Mouse (Mus musculus): ENCODE measurements around the gene Baz2a. TPM values are rescaled to one million over a fixed set of nuclear protein-coding genes. Genes with fewer than 3 reads are reported as not detected.

Gene Baz2a
- total and polyA plus RNA-seq, 3 experiments = 5.4 to 34.0 (median 12.8) TPM

DNA sequence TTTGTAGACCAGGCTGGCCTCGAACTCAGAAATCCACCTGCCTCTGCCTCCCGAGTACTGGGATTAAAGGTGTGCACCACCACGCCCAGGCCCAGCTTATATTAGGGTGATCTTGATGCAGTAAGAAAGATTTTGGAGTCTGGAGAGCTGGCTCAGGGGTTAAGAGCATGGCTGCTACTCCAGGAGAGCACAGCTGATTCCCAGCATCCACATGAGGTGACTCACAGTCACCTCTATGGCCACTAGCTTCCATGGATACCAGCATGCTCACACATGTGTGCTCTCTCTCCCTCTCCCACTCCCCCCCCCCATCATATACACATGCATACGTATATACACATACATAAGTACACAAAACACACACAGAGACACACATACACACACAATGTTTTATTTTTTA lies 85.9 kb downstream of the Baz2a start:
- dilution Hi-C loops (cut with MboI; ENCODE audit: extremely low pct_ligation_motif_present, extremely low pct_unique_long_range_greater_than_20kb, low sequenced_read_pairs) = no loop called here
- Histone ChIP-seq H3K79me2 (replicated peaks; ENCODE audit: control insufficient read depth, extremely low read depth, insufficient read depth, poor library complexity, severe bottlenecking) (peaks cover 7% of the 10 kb centered on the region; the same call in 1 of the 2 replicates), H3K4me1 (ENCODE audit: control insufficient read depth in 1 of 2, insufficient read depth in 2 of 2) (peaks cover 3 to 23% of the 10 kb centered on the region in 2 experiments; a peak in 3 of 4 replicates), H3K27me3 (replicated peaks) (no peaks in the 10 kb centered on the region), H3K4me3 (replicated peaks in 1 of 3; ENCODE audit: low read depth in 2 of 3, low read length in 2 of 3, poor library complexity in 1 of 3) (no peak overlapping the region), H3K4me2 (ENCODE audit: insufficient read depth, low read depth, poor library complexity, severe bottlenecking) (no peak overlapping the region), H3K27ac (ENCODE audit: insufficient read depth, low read depth) (no peak overlapping the region), H3K36me3 (replicated peaks in 1 of 2; ENCODE audit: control insufficient read depth in 1 of 2, insufficient read depth in 1 of 2, low read length in 1 of 2) (no peaks in the 10 kb centered on the region), H3K9me3 (replicated peaks; ENCODE audit: low read length) (no peaks in the 10 kb centered on the region), H3K9ac (ENCODE audit: insufficient read depth, low read depth) (no peak overlapping the region)
- TF ChIP-seq NELFE (IDR thresholded peaks at IDR 0.05; ENCODE audit: low read depth, low read length) = no peak
- TF ChIP-seq SIN3A (IDR thresholded peaks at IDR 0.05; ENCODE audit: low read length) = no peak
- TF ChIP-seq ELF1 (IDR thresholded peaks at IDR 0.05; ENCODE audit: low read depth, low read length) = no peak
- DNase-seq (ENCODE audit: extremely low read depth) = no peak
- in situ Hi-C loops (cut with MboI; ENCODE audit: low pct_ligation_motif_present, low pct_unique_long_range_greater_than_20kb, low sequenced_read_pairs) = loop anchor here (25.0 kb wide), 1 partner anchor 240 kb away; no protein-coding TSS in a partner anchor

Other genes starting within 250 kb of the Baz2a start
Only the 20 nearest of the 21 such genes appear.
- gene Rdh19, start 241.6 kb upstream of the Baz2a start, total RNA-seq (2012; rRNA removed) = not detected in 2 replicates
- gene Rdh19, start 241.6 kb upstream of the Baz2a start, total RNA-seq (2014; rRNA removed) = not detected in 2 replicates
- gene Rdh19, start 241.6 kb upstream of the Baz2a start, polyA plus RNA-seq (2012; ENCODE audit: insufficient read length, low read depth) = not detected in 2 replicates
- gene Rdh16f2, start 225.1 kb upstream of the Baz2a start, total RNA-seq (2012; rRNA removed) = not detected in 2 replicates
- not detected in 2 replicates for gene Rdh16f2, start 225.1 kb upstream of the Baz2a start, total RNA-seq (2014; rRNA removed)
- gene Rdh16f2, start 225.1 kb upstream of the Baz2a start, polyA plus RNA-seq (2012; ENCODE audit: insufficient read length, low read depth) = not detected in 2 replicates
- not detected in 2 replicates for gene Rdh7, start 202.8 kb upstream of the Baz2a start, total RNA-seq (2012; rRNA removed)
- gene Rdh7, start 202.8 kb upstream of the Baz2a start, total RNA-seq (2014; rRNA removed) = not detected in 2 replicates
- not detected in 2 replicates for gene Rdh7, start 202.8 kb upstream of the Baz2a start, polyA plus RNA-seq (2012; ENCODE audit: insufficient read length, low read depth)
- not detected in 2 replicates for gene Sdr9c7, start 193.1 kb upstream of the Baz2a start, total RNA-seq (2012; rRNA removed)
- gene Sdr9c7, start 193.1 kb upstream of the Baz2a start, total RNA-seq (2014; rRNA removed) = not detected in 2 replicates
- gene Sdr9c7, start 193.1 kb upstream of the Baz2a start, polyA plus RNA-seq (2012; ENCODE audit: insufficient read length, low read depth) = not detected in 2 replicates
- gene Hsd17b6, start 84.0 kb upstream of the Baz2a start, total RNA-seq (2012; rRNA removed) = 0.08 TPM in 1 of 2 replicates, not detected in the other
- not detected in 2 replicates for gene Hsd17b6, start 84.0 kb upstream of the Baz2a start, total RNA-seq (2014; rRNA removed)
- gene Hsd17b6, start 84.0 kb upstream of the Baz2a start, polyA plus RNA-seq (2012; ENCODE audit: insufficient read length, low read depth) = not detected in 2 replicates
- 69.5 and 79.6 TPM in 2 replicates for gene Prim1, start 76.4 kb upstream of the Baz2a start, total RNA-seq (2012; rRNA removed)
- 151 and 171 TPM in 2 replicates for gene Prim1, start 76.4 kb upstream of the Baz2a start, total RNA-seq (2014; rRNA removed)
- 101 and 102 TPM in 2 replicates for gene Prim1, start 76.4 kb upstream of the Baz2a start, polyA plus RNA-seq (2012; ENCODE audit: insufficient read length, low read depth)
- 1,257 and 1,396 TPM in 2 replicates for gene Naca, start 56.0 kb upstream of the Baz2a start, total RNA-seq (2012; rRNA removed)
- 1,670 and 1,798 TPM in 2 replicates for gene Naca, start 56.0 kb upstream of the Baz2a start, total RNA-seq (2014; rRNA removed)
- gene Naca, start 56.0 kb upstream of the Baz2a start, polyA plus RNA-seq (2012; ENCODE audit: insufficient read length, low read depth) = 1,330 and 1,397 TPM in 2 replicates
- gene Ptges3, start 32.6 kb upstream of the Baz2a start, total RNA-seq (2012; rRNA removed) = 124 and 176 TPM in 2 replicates
- 196 and 210 TPM in 2 replicates for gene Ptges3, start 32.6 kb upstream of the Baz2a start, total RNA-seq (2014; rRNA removed)
- 247 and 274 TPM in 2 replicates for gene Ptges3, start 32.6 kb upstream of the Baz2a start, polyA plus RNA-seq (2012; ENCODE audit: insufficient read length, low read depth)
- 1,695 and 1,781 TPM in 2 replicates for gene Atp5b, start 8.3 kb upstream of the Baz2a start, total RNA-seq (2012; rRNA removed)
- gene Atp5b, start 8.3 kb upstream of the Baz2a start, total RNA-seq (2014; rRNA removed) = 1,737 and 1,775 TPM in 2 replicates
- gene Atp5b, start 8.3 kb upstream of the Baz2a start, polyA plus RNA-seq (2012; ENCODE audit: insufficient read length, low read depth) = 1,504 and 1,607 TPM in 2 replicates
- gene Rbms2, start 88.7 kb downstream of the Baz2a start, total RNA-seq (2012; rRNA removed) = 9.4 and 9.8 TPM in 2 replicates
- gene Rbms2, start 88.7 kb downstream of the Baz2a start, total RNA-seq (2014; rRNA removed) = 8.5 and 9.1 TPM in 2 replicates
- gene Rbms2, start 88.7 kb downstream of the Baz2a start, polyA plus RNA-seq (2012; ENCODE audit: insufficient read length, low read depth) = 36.6 and 48.2 TPM in 2 replicates
- 1.8 and 2.2 TPM in 2 replicates for gene Gls2, start 102.9 kb downstream of the Baz2a start, total RNA-seq (2012; rRNA removed)
- gene Gls2, start 102.9 kb downstream of the Baz2a start, total RNA-seq (2014; rRNA removed) = 1.9 and 2.0 TPM in 2 replicates
- gene Gls2, start 102.9 kb downstream of the Baz2a start, polyA plus RNA-seq (2012; ENCODE audit: insufficient read length, low read depth) = 0.86 and 1.8 TPM in 2 replicates
- gene Spryd4, start 120.2 kb downstream of the Baz2a start, total RNA-seq (2012; rRNA removed) = 24.2 and 32.4 TPM in 2 replicates
- 48.8 and 50.2 TPM in 2 replicates for gene Spryd4, start 120.2 kb downstream of the Baz2a start, total RNA-seq (2014; rRNA removed)
- 38.6 and 39.2 TPM in 2 replicates for gene Spryd4, start 120.2 kb downstream of the Baz2a start, polyA plus RNA-seq (2012; ENCODE audit: insufficient read length, low read depth)
- gene Mip, start 134.3 kb downstream of the Baz2a start, total RNA-seq (2012; rRNA removed) = not detected in 2 replicates
- not detected in 2 replicates for gene Mip, start 134.3 kb downstream of the Baz2a start, total RNA-seq (2014; rRNA removed)
- not detected in 2 replicates for gene Mip, start 134.3 kb downstream of the Baz2a start, polyA plus RNA-seq (2012; ENCODE audit: insufficient read length, low read depth)
- 47.2 and 51.5 TPM in 2 replicates for gene Timeless, start 140.5 kb downstream of the Baz2a start, total RNA-seq (2012; rRNA removed)
- gene Timeless, start 140.5 kb downstream of the Baz2a start, total RNA-seq (2014; rRNA removed) = 31.7 and 38.6 TPM in 2 replicates
- gene Timeless, start 140.5 kb downstream of the Baz2a start, polyA plus RNA-seq (2012; ENCODE audit: insufficient read length, low read depth) = 65.9 and 80.3 TPM in 2 replicates
- 0.30 and 0.80 TPM in 2 replicates for gene Apon, start 162.5 kb downstream of the Baz2a start, total RNA-seq (2012; rRNA removed)
- gene Apon, start 162.5 kb downstream of the Baz2a start, total RNA-seq (2014; rRNA removed) = 0.62 and 1.2 TPM in 2 replicates
- 0.80 and 1.7 TPM in 2 replicates for gene Apon, start 162.5 kb downstream of the Baz2a start, polyA plus RNA-seq (2012; ENCODE audit: insufficient read length, low read depth)
- gene Apof, start 177.1 kb downstream of the Baz2a start, total RNA-seq (2012; rRNA removed) = 1.0 and 1.3 TPM in 2 replicates
- 0.63 and 0.66 TPM in 2 replicates for gene Apof, start 177.1 kb downstream of the Baz2a start, total RNA-seq (2014; rRNA removed)
- gene Apof, start 177.1 kb downstream of the Baz2a start, polyA plus RNA-seq (2012; ENCODE audit: insufficient read length, low read depth) = 0.99 and 1.1 TPM in 2 replicates
- 12.5 and 14.6 TPM in 2 replicates for gene Stat2, start 179.0 kb downstream of the Baz2a start, total RNA-seq (2012; rRNA removed)
- 2.7 and 3.3 TPM in 2 replicates for gene Stat2, start 179.0 kb downstream of the Baz2a start, total RNA-seq (2014; rRNA removed)
- gene Stat2, start 179.0 kb downstream of the Baz2a start, polyA plus RNA-seq (2012; ENCODE audit: insufficient read length, low read depth) = 11.6 and 12.5 TPM in 2 replicates
- 1.2 and 3.6 TPM in 2 replicates for gene Il23a, start 207.2 kb downstream of the Baz2a start, total RNA-seq (2012; rRNA removed)
- 0.32 and 0.41 TPM in 2 replicates for gene Il23a, start 207.2 kb downstream of the Baz2a start, total RNA-seq (2014; rRNA removed)
- gene Il23a, start 207.2 kb downstream of the Baz2a start, polyA plus RNA-seq (2012; ENCODE audit: insufficient read length, low read depth) = 0.30 and 0.49 TPM in 2 replicates
- gene Pan2, start 211.8 kb downstream of the Baz2a start, total RNA-seq (2012; rRNA removed) = 8.1 and 11.0 TPM in 2 replicates
- 9.4 and 10.6 TPM in 2 replicates for gene Pan2, start 211.8 kb downstream of the Baz2a start, total RNA-seq (2014; rRNA removed)
- gene Pan2, start 211.8 kb downstream of the Baz2a start, polyA plus RNA-seq (2012; ENCODE audit: insufficient read length, low read depth) = 16.1 and 18.5 TPM in 2 replicates
- 91.0 and 111 TPM in 2 replicates for gene Cnpy2, start 230.9 kb downstream of the Baz2a start, total RNA-seq (2012; rRNA removed)
- 64.9 and 72.0 TPM in 2 replicates for gene Cnpy2, start 230.9 kb downstream of the Baz2a start, total RNA-seq (2014; rRNA removed)
- 98.9 and 107 TPM in 2 replicates for gene Cnpy2, start 230.9 kb downstream of the Baz2a start, polyA plus RNA-seq (2012; ENCODE audit: insufficient read length, low read depth)

Data from CH12.LX (cell line).